Mouse (Mus musculus) G1E (cell line): ENCODE results near the gene Slc30a9. TPM values are rescaled to one million over a fixed set of nuclear protein-coding genes. Genes with fewer than 3 reads are reported as not detected.
A peak's percentile ranks its signal among the peaks of the same experiment; 100 is the strongest.

Experiments
- ATAC-seq: 2 replicates; pipeline ENCODE4 v1.8.0; 2016; ENCODE audit warnings: mild to moderate bottlenecking; ENCODE audit not compliant: insufficient number of reproducible peaks, poor library complexity, low FRiP score, severe bottlenecking; ENCODE audit errors: extremely low read depth
- DNase-seq: peaks from one replicate; pipeline ENCODE4 v3.0.0; 2012; ENCODE audit warnings: low spot score
- H3K27me3 ChIP-seq: 2 replicates; pipeline ENCODE4 v1.6.1; 2012; ENCODE audit warnings: mild to moderate bottlenecking, low read length, inconsistent platforms; ENCODE audit not compliant: insufficient read depth
- H3K36me3 ChIP-seq: replicated peaks from 2 replicates; pipeline ENCODE3; 2012; ENCODE audit warnings: mild to moderate bottlenecking, inconsistent platforms
- H3K4me1 ChIP-seq: 2 replicates; pipeline ENCODE4 v1.6.1; 2012; ENCODE audit warnings: low read depth, low read length, inconsistent platforms, mixed read lengths; ENCODE audit not compliant: insufficient read depth
- H3K4me3 ChIP-seq: 2 replicates; pipeline ENCODE4 v1.5.1; 2012; ENCODE audit warnings: low read depth, mild to moderate bottlenecking, inconsistent platforms, low read length, moderate library complexity, mixed read lengths
- H3K9me3 ChIP-seq: replicated peaks from 2 replicates; pipeline ENCODE4 v1.6.1; 2012; ENCODE audit warnings: inconsistent platforms
- CTCF ChIP-seq: IDR thresholded peaks from 2 replicates; pipeline ENCODE4 v1.5.1; 2012; ENCODE audit warnings: low read depth, low read length, inconsistent platforms, mixed read lengths
- GATA1 ChIP-seq: IDR thresholded peaks from 2 replicates; pipeline ENCODE4 v1.6.1; 2012; ENCODE audit warnings: borderline replicate concordance, low read length, inconsistent platforms, mixed read lengths
- GATA2 ChIP-seq: IDR thresholded peaks from 2 replicates; pipeline ENCODE4 v1.6.1; 2012; ENCODE audit warnings: low read depth, low read length, inconsistent platforms, borderline replicate concordance
- POLR2AphosphoS5 ChIP-seq: IDR thresholded peaks from 2 replicates; pipeline ENCODE4 v1.6.1; 2012; ENCODE audit warnings: low read depth, low read length, inconsistent platforms; ENCODE audit not compliant: insufficient replicate concordance
- TAL1 ChIP-seq: conservative IDR thresholded peaks from 2 replicates; pipeline ENCODE4 v1.6.1; 2012; ENCODE audit warnings: low read depth, low read length, inconsistent platforms, mixed read lengths
- polyA plus RNA-seq: library from polyadenylated mRNA; stranded (reverse); fragments of >175 nt; gene quantifications from 2 replicates; pipeline ENCODE4 v1.2.3, GENCODE M21; 2012
- total RNA-seq, 2 experiments: library from RNA; stranded (forward) in 1 of 2; stranded (reverse) in 1 of 2; fragments of 200-1000 nt in 1 of 2; fragments of >200 nt in 1 of 2; fragmentation: Nextera tagmentation in 1 of 2; gene quantifications; 2 replicates each; pipeline ENCODE4 v1.2.3; 2014 to 2017

Gene Slc30a9
- total and polyA plus RNA-seq, 3 experiments, result 9.3 to 109 (median 103) TPM

DNA sequence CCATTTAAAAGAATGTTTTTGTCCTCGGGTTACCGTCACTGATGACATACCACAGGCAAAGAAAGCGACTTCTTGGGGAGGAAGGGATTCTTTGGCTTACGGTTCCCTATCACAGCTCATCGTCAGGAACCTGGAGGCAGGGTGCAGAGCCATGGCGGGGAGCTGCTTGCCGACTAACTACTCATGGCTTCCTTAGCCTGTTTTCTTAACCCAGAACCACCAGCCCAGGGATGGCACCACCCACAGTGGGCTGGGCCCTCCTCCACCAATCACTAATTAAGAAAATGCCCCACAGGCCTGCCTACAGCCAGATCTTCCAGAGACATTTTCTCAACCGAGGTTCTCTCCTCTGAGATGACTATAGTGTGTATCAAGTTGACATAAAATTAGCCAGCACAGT is 37.4 kb upstream of the Slc30a9 start:
- no peaks in the 10 kb centered on the region for H3K27me3 ChIP-seq
- H3K4me1 ChIP-seq, result peaks cover 42% of the 10 kb centered on the region
- no peaks in the 10 kb centered on the region for H3K9me3 ChIP-seq
- H3K36me3 ChIP-seq, result peaks cover 46% of the 10 kb centered on the region
- DNase-seq (no peak), ATAC-seq (no peak)
- no peak overlapping the region; the same call in 1 of the 2 replicates for H3K4me3 ChIP-seq
- TF ChIP-seq CTCF (no peak), GATA2 (no peak), POLR2AphosphoS5 (no peak), TAL1 (no peak), GATA1 (no peak)

- no peaks in the 10 kb centered on the region for H3K9me3 ChIP-seq
- H3K36me3 ChIP-seq, result peaks cover 57% of the 10 kb centered on the region
- no peak for DNase-seq
- no peak for TF ChIP-seq GATA2
- no peak for TF ChIP-seq TAL1
- no peak for TF ChIP-seq CTCF
- TF ChIP-seq POLR2AphosphoS5, result no peak
- no peak for TF ChIP-seq GATA1
- peaks cover 36% of the 10 kb centered on the region for H3K4me1 ChIP-seq
- H3K4me3 ChIP-seq, result no peak overlapping the region; the same call in 1 of the 2 replicates
- 0 out of 2 replicates have a peak, but pooled peaks have one; percentile 24 for ATAC-seq
- no peaks in the 10 kb centered on the region for H3K27me3 ChIP-seq
These were observed 27.3 kb upstream of the Slc30a9 start for GRCm38 (mm10) chr5:67279407-67279806.

GRCm38 (mm10) chr5:67279840-67280239 is 26.9 kb upstream of the Slc30a9 start:
- Histone ChIP-seq H3K4me3 (no peak overlapping the region; the same call in 1 of the 2 replicates), H3K4me1 (peaks cover 36% of the 10 kb centered on the region), H3K36me3 (peaks cover 62% of the 10 kb centered on the region), H3K27me3 (no peaks in the 10 kb centered on the region), H3K9me3 (no peaks in the 10 kb centered on the region)
- TF ChIP-seq GATA2, result no peak
- TF ChIP-seq POLR2AphosphoS5, result no peak
- no peak for TF ChIP-seq GATA1
- TF ChIP-seq TAL1, result no peak
- TF ChIP-seq CTCF, result no peak
- ATAC-seq (no peak), DNase-seq (no peak)

DNA sequence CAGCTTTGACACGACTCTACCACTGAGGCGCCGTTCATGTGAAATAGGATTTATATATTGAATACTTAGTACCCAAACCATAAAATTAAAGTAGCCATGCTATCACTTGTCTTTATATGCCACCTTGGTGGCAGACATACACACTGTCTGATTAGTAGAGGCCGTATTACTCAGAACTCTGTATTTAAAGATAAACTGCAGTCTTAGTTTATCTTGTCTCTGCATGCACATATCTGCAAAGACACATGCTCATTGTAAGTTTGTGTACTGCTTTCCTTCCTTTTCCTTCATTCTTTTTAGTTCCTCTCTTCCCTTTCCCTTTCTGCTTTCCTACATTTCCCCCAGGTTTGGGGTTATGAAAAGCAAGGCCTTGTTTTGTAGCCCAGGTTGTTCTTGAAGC is 26.4 kb upstream of the Slc30a9 start:
- TF ChIP-seq TAL1 (peak; percentile 93), GATA2 (no peak), CTCF (no peak), POLR2AphosphoS5 (no peak), GATA1 (no peak)
- H3K4me3 ChIP-seq, result no peak overlapping the region
- peaks cover 67% of the 10 kb centered on the region for H3K36me3 ChIP-seq
- peaks cover 36% of the 10 kb centered on the region for H3K4me1 ChIP-seq
- H3K9me3 ChIP-seq, result no peaks in the 10 kb centered on the region
- ATAC-seq (peak; percentile 88), DNase-seq (peak; percentile 15)
- no peaks in the 10 kb centered on the region for H3K27me3 ChIP-seq

DNA sequence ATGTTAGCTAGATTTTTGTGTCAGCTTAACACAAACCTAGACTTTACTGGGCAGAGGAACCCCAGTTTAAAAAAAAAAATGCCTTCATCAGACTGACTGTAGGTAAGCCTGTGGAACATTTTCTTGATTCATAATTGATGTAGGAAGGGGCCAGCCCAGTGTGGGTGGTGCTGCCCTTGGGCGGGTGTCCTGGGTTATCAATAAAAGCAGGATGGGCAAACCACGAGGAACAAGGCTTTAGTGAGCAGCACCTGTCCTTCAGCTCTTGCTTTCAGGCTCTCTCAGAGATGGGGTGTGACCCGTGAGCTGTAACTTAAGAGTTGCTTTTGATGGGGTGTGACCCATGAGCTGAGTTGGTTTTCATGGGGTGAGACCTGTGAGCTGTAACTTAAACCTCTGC is 11.7 kb upstream of the Slc30a9 start:
- TF ChIP-seq TAL1 (no peak), GATA1 (no peak), GATA2 (no peak), CTCF (no peak), POLR2AphosphoS5 (no peak)
- peaks cover 83% of the 10 kb centered on the region for H3K36me3 ChIP-seq
- peak; percentile 56 for ATAC-seq
- no peak for DNase-seq
- H3K9me3 ChIP-seq, result no peaks in the 10 kb centered on the region
- no peaks in the 10 kb centered on the region for H3K27me3 ChIP-seq
- peaks cover 12% of the 10 kb centered on the region for H3K4me1 ChIP-seq
- no peak overlapping the region for H3K4me3 ChIP-seq

- peaks cover 19% of the 10 kb centered on the region for H3K4me1 ChIP-seq
- H3K4me3 ChIP-seq, result no peak overlapping the region
- TF ChIP-seq POLR2AphosphoS5, result no peak
- TF ChIP-seq TAL1, result no peak
- no peak for TF ChIP-seq GATA1
- no peak for TF ChIP-seq GATA2
- TF ChIP-seq CTCF, result no peak
- DNase-seq, result no peak
- no peaks in the 10 kb centered on the region for H3K27me3 ChIP-seq
- H3K9me3 ChIP-seq, result no peaks in the 10 kb centered on the region
- no peak for ATAC-seq
- H3K36me3 ChIP-seq, result peaks cover 83% of the 10 kb centered on the region
These were observed 11.1 kb upstream of the Slc30a9 start for GRCm38 (mm10) chr5:67295682-67296081.

GRCm38 (mm10) chr5:67296171-67296570 is 10.6 kb upstream of the Slc30a9 start:
- Histone ChIP-seq H3K27me3 (no peaks in the 10 kb centered on the region), H3K9me3 (no peaks in the 10 kb centered on the region), H3K4me3 (no peak overlapping the region), H3K36me3 (peaks cover 82% of the 10 kb centered on the region), H3K4me1 (peaks cover 21% of the 10 kb centered on the region)
- no peak for ATAC-seq
- TF ChIP-seq CTCF (no peak), POLR2AphosphoS5 (no peak), GATA1 (no peak), GATA2 (no peak), TAL1 (no peak)
- DNase-seq, result no peak
